Mouse (Mus musculus): ENCODE results near the gene Emp1.

Emp1 gene

DNA sequence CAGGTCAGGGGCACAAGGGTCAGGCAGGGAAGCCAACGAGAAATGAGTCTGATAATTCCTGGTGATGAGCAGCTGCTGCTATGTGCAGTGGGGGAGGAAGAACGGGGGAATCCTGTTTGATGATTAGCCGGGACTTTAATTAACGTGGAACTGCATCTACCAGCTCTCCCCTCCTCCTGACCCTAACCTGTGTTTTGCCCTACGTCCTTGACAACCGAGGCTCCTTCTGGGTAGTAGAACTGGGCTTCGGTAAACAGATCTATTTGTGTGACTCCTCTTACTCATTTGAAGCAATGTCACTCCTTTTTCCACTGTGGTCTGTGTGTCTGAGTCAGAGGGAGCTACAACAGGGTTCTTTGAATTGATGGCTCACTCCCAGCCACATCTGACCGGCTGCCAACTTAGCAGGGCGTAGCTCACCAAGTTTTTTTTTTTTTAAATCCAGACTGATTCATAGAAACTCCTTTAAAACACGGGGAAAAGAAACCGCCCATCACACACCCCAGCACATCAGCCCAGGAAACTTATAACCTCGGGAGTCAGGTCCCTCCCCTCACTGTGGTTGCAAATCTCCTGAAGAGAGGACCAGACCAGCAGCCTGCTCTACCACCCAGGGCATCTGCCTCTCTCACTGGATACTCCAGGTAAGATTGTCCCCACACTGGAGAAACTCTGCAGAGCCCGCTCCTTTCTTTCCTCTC is at the start of gene Emp1:
Emp1 (plus strand) TSS at position 87 of the 701 bp plus-strand sequence.
- DNase-seq (ENCODE audit: low spot score in 2 of 2) = peak in 1 of 2 experiments; percentile 66

DNA sequence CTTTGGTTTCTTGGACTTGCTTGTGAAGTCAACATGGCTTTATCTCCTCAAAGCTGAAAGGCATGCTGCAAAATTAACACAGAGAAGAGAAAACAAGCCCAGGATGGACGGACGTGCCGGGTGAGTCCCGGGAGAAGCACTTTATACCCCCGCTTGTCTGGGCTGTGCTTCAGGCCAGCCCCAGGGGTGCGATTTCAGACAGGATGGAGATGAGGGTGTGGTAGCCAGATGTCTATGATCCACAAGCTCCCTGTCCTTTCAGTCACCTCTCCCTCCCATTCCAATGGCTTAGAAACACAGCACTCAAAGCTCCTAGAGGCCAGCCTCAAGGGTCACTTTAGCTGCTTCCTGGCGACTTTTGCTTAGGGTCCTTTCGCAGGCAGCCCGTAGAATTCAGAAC is 48.4 kb upstream of the Emp1 start:
- no peak for DNase-seq (ENCODE audit: low spot score in 2 of 2)

GRCm38 (mm10) chr6:135316141-135316540 is 46.2 kb upstream of the Emp1 start:
- peak in 1 of 2 experiments; percentile 19 for DNase-seq (ENCODE audit: low spot score in 2 of 2)

GRCm38 (mm10) chr6:135319431-135319933 is 42.9 kb upstream of the Emp1 start:
- DNase-seq (ENCODE audit: low spot score in 2 of 2) = no peak

DNA sequence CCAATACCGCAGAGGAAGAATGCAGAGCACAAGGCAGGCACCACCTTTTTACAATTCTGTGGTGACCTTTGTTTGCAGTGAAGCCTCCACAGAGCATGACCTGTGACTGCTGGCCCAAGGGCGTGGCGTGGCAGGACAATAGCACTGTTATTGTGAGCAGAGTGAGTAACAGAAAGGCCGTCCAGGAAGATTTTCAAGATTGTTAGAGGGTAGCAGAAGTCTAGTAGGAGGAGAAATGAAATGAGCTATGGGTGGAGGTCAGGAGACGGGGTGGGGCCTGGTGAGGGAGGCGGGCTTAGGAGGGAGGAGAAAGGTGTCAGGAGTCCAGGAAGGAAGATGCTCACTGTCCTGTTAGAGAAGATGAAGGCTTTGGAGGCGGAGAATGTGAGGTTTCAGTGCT is 39.6 kb upstream of the Emp1 start:
- DNase-seq (ENCODE audit: low spot score in 2 of 2) = no peak

DNA sequence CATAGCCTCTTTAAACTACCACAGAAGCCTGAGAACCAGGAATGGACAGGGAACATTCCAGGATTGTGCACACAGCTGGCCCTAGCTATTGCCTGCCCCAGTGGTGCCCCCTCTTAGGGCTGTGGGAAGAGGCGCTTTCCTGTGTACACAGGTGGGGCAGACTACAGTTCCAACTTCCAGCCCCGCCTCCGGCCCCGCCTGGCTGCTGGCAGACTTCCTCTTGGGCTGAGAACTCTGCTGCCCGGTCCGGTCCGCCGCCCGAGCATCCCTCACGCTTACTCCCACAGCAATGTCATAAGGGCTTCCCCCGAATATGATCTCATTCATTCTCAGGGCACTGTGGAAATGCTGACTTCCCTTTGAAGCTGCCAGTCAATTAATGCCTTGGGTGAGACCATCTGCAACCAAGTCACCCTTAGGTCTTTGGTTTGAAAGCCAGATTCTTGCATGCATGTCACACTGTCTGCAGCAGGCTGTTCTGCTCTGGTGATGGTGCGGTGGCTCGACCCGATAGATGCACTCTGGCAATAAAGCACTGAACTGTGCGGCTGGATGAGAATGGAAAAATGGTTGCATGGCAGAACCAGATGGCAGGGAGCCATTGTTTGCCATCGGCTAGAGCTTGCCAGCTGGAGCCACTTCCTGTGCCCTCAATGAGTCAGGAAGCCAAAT is 38.9 kb upstream of the Emp1 start:
- no peak for DNase-seq (ENCODE audit: low spot score in 2 of 2)

- DNase-seq (ENCODE audit: low spot score in 2 of 2) = no peak
Measured at GRCm38 (mm10) chr6:135324111-135324510, 38.2 kb upstream of the Emp1 start.

DNA sequence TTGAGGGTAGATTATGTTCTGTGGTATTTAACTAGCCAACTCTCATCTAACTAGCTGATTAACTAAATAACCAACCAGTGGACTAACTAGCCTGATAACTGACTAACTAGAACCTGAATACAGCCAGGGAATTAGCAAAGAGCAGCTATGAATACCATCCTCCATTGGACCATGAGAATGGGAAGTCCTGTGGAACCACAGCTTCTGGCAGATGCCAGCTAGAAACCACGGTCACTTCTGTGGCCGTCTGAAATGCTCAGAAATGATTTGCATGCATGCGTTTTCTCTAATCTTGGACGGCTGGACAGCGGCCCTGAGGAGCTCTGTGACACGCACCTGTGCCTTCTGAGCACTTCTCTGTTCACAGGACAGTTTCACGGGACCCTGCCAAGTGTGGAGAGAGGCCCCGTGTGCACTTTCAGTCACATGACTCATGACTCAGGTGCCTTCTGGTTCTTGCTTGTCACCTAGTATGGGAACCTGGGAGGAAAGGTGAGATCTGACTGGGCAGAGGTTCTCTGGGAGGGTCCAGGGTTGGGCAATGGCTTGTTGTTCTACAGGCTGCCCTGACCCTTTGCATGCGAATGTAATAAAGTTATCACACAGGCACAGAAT is 37.6 kb upstream of the Emp1 start:
- no peak for DNase-seq (ENCODE audit: low spot score in 2 of 2)

GRCm38 (mm10) chr6:135326847-135327246 is 35.5 kb upstream of the Emp1 start:
- DNase-seq (ENCODE audit: low spot score in 2 of 2) = no peak

GRCm38 (mm10) chr6:135331916-135332315 is 30.4 kb upstream of the Emp1 start:
- DNase-seq (ENCODE audit: low spot score in 2 of 2) = no peak

DNA sequence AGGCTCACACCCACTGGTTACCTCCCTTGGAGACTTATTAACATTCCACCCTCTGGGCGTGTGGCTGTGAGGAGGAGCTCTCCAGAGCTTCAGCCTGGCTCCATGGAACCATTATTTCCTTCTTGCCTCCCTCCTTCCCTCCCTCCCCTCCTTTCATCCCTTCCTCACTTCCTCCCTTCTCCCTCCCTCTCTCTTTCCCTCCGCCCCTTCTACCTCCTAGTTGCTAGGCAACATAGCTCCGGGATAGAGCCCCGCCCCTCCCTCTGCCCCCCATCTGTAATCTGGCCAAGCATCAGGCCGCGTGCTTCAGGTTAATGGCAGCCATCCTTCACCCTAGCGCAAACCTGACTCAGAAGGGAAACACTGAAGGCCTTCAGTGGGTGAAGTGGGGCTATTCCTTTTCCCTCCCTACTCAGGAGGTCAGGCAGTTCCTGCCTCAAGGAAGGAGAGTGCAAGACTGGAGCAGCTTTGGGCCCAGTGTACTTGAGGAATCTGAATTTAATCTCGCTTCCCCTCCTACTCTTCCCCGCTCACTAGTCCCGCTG is 29.5 kb upstream of the Emp1 start:
- no peak for DNase-seq (ENCODE audit: low spot score in 2 of 2)

- DNase-seq (ENCODE audit: low spot score in 2 of 2) = peak in 1 of 2 experiments; percentile 5
Measured at GRCm38 (mm10) chr6:135333994-135334651, 28.2 kb upstream of the Emp1 start.

DNA sequence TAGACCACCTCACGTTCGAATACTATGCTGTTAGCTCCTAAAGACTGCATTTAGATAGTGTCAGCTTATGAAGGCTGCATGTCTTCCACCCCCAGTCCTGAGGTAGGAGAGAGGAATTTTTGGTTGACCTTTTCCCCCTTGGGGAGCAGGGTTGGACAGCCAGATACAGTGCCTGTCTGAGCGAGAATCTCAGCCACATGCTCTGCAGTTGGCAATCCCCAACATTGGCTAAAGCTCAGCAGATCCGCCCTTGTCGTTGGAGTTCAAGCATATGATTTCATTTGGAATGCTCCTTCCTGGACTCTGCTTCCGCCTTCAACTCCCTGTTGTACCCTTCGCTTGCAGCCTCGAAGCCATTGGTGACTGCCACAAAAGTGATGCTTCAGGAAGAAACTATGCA is 26.0 kb upstream of the Emp1 start:
- DNase-seq (ENCODE audit: low spot score in 2 of 2) = no peak

GRCm38 (mm10) chr6:135340355-135341075 is 21.8 kb upstream of the Emp1 start:
- peak in 1 of 2 experiments; percentile 5 for DNase-seq (ENCODE audit: low spot score in 2 of 2)

- DNase-seq (ENCODE audit: low spot score in 2 of 2) = no peak
Measured at GRCm38 (mm10) chr6:135341076-135341378, 21.3 kb upstream of the Emp1 start.

- no peak for DNase-seq (ENCODE audit: low spot score in 2 of 2)
Measured at GRCm38 (mm10) chr6:135351638-135352302, 10.6 kb upstream of the Emp1 start.

- no peak for DNase-seq (ENCODE audit: low spot score in 2 of 2)
Measured at GRCm38 (mm10) chr6:135352537-135352936, 9.8 kb upstream of the Emp1 start.

- DNase-seq (ENCODE audit: low spot score in 2 of 2) = no peak
Measured at GRCm38 (mm10) chr6:135354953-135355352, 7.4 kb upstream of the Emp1 start.

DNA sequence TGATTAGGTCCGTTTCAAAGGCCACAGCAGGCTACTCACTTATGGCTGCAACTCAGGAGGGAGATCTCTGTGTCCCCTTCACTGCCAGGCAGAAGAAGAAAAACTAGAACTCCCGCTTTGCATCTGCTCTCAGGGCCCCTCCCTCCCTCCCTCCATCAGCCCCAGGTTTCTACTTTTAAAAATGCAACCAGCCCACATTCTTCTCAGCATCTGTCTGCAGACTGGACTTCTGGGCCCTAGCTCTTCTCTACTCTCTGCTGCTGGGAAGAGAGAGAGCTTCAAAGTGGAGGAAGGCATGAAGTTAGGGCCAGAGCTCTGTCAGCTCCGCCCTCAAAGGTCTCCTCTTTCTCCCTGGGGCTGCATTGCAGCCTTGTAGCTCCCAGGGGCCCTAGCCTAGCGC is 2.0 kb upstream of the Emp1 start:
- no peak for DNase-seq (ENCODE audit: low spot score in 2 of 2)

- DNase-seq (ENCODE audit: low spot score in 2 of 2) = no peak
Measured at GRCm38 (mm10) chr6:135362098-135362458, 267 bp upstream of the Emp1 start.
